Mouse (Mus musculus): ENCODE measurements around the gene Kctd12. TPM values are rescaled to one million over a fixed set of nuclear protein-coding genes. Genes with fewer than 3 reads are reported as not detected.

The Kctd12 gene
- polyA plus RNA-seq, 1 experiment from 2014 or later = 22.5 TPM

DNA sequence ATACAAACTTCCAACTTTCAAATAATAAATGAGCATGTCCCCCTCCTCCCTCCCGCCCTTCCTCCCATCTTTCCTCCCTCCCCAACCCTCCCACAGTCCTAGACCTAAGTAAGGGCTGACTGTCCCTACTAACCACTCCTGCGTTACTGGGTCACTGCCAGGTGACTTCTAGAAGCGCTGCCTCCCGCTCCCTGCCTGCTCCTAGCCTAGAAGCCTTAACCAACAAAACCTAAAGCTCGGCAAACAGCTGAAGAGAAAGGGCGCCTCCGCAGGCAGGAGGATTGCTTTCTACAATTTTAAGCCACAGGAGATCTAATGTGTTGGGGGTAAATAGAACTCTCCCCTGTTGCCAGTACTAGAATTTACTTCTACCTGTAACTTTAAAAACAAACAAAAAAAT, 2.0 kb downstream of the Kctd12 start:
- no peaks in the 10 kb centered on the region for H3K9me3 ChIP-seq (ENCODE audit: control insufficient read depth, low read length)
- DNase-seq (ENCODE audit: low spot score) (no peak), ATAC-seq (replicated peaks; ENCODE audit: low FRiP score, low TSS enrichment, low read depth) (no peak)
- peak overlapping the region; percentile 68 for H3K4me3 ChIP-seq (ENCODE audit: low read depth, low read length)
- WGBS = 17% methylated on average over 7 of the region's 7 CpGs
- H3K27ac ChIP-seq (ENCODE audit: low read depth) = no peak overlapping the region
- peak overlapping the region; percentile 92 for H3K4me2 ChIP-seq (ENCODE audit: low read length)
- peaks cover 7% of the 10 kb centered on the region; the same call in 1 of the 2 replicates for H3K27me3 ChIP-seq (replicated peaks; ENCODE audit: control insufficient read depth, insufficient read depth, low read length)
- H3K9ac ChIP-seq (ENCODE audit: low read length) = peak overlapping the region; percentile 63
- no peaks in the 10 kb centered on the region for H3K36me3 ChIP-seq (ENCODE audit: control insufficient read depth, insufficient read depth, low read length)
- H3K4me1 ChIP-seq (replicated peaks; ENCODE audit: control insufficient read depth, insufficient read depth, low read length) = peaks cover 10% of the 10 kb centered on the region; the same call in 1 of the 2 replicates

DNA sequence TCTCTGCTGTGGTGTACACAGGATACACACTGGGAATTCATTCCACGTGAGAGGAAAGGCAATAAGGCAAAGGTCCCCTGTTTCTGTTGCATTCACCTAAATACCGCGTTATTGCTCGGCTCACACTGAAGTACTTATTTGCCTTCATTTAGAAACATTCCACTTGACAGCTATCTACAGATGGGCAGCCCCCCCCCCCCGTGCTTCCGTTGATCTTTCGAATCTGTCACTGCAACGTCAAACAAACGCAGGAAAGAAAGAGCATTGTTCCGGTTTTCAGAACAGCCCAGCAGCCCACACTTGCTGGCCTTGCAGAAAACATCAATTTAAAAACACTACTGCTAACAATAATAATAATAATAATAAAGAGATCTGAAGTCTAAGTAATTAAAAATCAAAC, 2.6 kb downstream of the Kctd12 start:
- ATAC-seq (replicated peaks; ENCODE audit: low FRiP score, low TSS enrichment, low read depth) = no peak
- H3K9ac ChIP-seq (ENCODE audit: low read length) = no peak overlapping the region
- H3K4me1 ChIP-seq (replicated peaks; ENCODE audit: control insufficient read depth, insufficient read depth, low read length) = peaks cover 10% of the 10 kb centered on the region; the same call in 1 of the 2 replicates
- no peaks in the 10 kb centered on the region for H3K9me3 ChIP-seq (ENCODE audit: control insufficient read depth, low read length)
- H3K4me2 ChIP-seq (ENCODE audit: low read length) = peak overlapping the region; percentile 92
- H3K27ac ChIP-seq (ENCODE audit: low read depth) = no peak overlapping the region
- no peaks in the 10 kb centered on the region for H3K36me3 ChIP-seq (ENCODE audit: control insufficient read depth, insufficient read depth, low read length)
- H3K27me3 ChIP-seq (replicated peaks; ENCODE audit: control insufficient read depth, insufficient read depth, low read length) = peaks cover 7% of the 10 kb centered on the region; the same call in 1 of the 2 replicates
- DNase-seq (ENCODE audit: low spot score) = no peak
- peak overlapping the region; percentile 68 for H3K4me3 ChIP-seq (ENCODE audit: low read depth, low read length)
- 28% methylated on average over 10 of the region's 10 CpGs for WGBS

DNA sequence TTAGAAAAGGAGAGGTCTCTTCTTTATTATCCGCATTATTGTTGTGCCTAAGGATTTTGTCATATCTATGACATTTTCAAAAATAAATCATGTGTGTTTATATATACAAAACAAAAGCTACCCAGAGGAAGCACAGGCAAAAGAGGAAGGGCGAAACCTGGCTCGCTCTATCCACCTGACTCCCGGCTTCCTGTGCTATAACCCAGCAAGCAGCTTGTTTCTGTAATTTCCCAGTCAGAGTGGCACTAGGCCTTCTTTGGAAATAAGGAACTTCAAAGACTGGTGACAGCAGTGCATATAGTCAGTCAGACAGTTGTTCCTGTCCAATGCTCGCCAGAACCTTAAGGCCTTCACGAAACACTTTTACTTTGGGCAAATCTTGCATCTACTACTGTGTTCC, 6.6 kb downstream of the Kctd12 start:
- no peaks in the 10 kb centered on the region for H3K36me3 ChIP-seq (ENCODE audit: control insufficient read depth, insufficient read depth, low read length)
- no peak overlapping the region for H3K27ac ChIP-seq (ENCODE audit: low read depth)
- 88% methylated on average over 6 of the region's 6 CpGs for WGBS
- DNase-seq (ENCODE audit: low spot score) = no peak
- H3K27me3 ChIP-seq (replicated peaks; ENCODE audit: control insufficient read depth, insufficient read depth, low read length) = peaks cover 4% of the 10 kb centered on the region; the same call in 1 of the 2 replicates
- ATAC-seq (replicated peaks; ENCODE audit: low FRiP score, low TSS enrichment, low read depth) = no peak
- H3K4me2 ChIP-seq (ENCODE audit: low read length) = no peak overlapping the region
- H3K9ac ChIP-seq (ENCODE audit: low read length) = no peak overlapping the region
- H3K4me3 ChIP-seq (ENCODE audit: low read depth, low read length) = no peak overlapping the region
- H3K9me3 ChIP-seq (ENCODE audit: control insufficient read depth, low read length) = no peaks in the 10 kb centered on the region
- H3K4me1 ChIP-seq (replicated peaks; ENCODE audit: control insufficient read depth, insufficient read depth, low read length) = 0 out of 2 replicates have a peak, but pooled peaks cover 1% of the 10 kb centered on the region

GRCm38 (mm10) chr14:102968824-102969223, 13.6 kb downstream of the Kctd12 start:
- Histone ChIP-seq H3K9ac (ENCODE audit: low read length) (no peak overlapping the region), H3K9me3 (ENCODE audit: control insufficient read depth, low read length) (no peaks in the 10 kb centered on the region), H3K27ac (ENCODE audit: low read depth) (no peak overlapping the region), H3K4me2 (ENCODE audit: low read length) (no peak overlapping the region), H3K4me3 (ENCODE audit: low read depth, low read length) (no peak overlapping the region), H3K36me3 (ENCODE audit: control insufficient read depth, insufficient read depth, low read length) (no peaks in the 10 kb centered on the region), H3K27me3 (replicated peaks; ENCODE audit: control insufficient read depth, insufficient read depth, low read length) (no peaks in the 10 kb centered on the region), H3K4me1 (replicated peaks; ENCODE audit: control insufficient read depth, insufficient read depth, low read length) (no peaks in the 10 kb centered on the region)
- ATAC-seq (replicated peaks; ENCODE audit: low FRiP score, low TSS enrichment, low read depth) (no peak), DNase-seq (ENCODE audit: low spot score) (no peak)
- WGBS = 83% methylated on average over 5 of the region's 5 CpGs

GRCm38 (mm10) chr14:102966241-102966640, 16.2 kb downstream of the Kctd12 start:
- no peaks in the 10 kb centered on the region for H3K4me1 ChIP-seq (replicated peaks; ENCODE audit: control insufficient read depth, insufficient read depth, low read length)
- no peaks in the 10 kb centered on the region for H3K27me3 ChIP-seq (replicated peaks; ENCODE audit: control insufficient read depth, insufficient read depth, low read length)
- H3K27ac ChIP-seq (ENCODE audit: low read depth) = no peak overlapping the region
- no peak overlapping the region for H3K4me3 ChIP-seq (ENCODE audit: low read depth, low read length)
- H3K9me3 ChIP-seq (ENCODE audit: control insufficient read depth, low read length) = no peaks in the 10 kb centered on the region
- H3K4me2 ChIP-seq (ENCODE audit: low read length) = no peak overlapping the region
- ATAC-seq (replicated peaks; ENCODE audit: low FRiP score, low TSS enrichment, low read depth) (no peak), DNase-seq (ENCODE audit: low spot score) (no peak)
- H3K36me3 ChIP-seq (ENCODE audit: control insufficient read depth, insufficient read depth, low read length) = no peaks in the 10 kb centered on the region
- WGBS = 62% methylated on average over 7 of the region's 7 CpGs
- H3K9ac ChIP-seq (ENCODE audit: low read length) = no peak overlapping the region

DNA sequence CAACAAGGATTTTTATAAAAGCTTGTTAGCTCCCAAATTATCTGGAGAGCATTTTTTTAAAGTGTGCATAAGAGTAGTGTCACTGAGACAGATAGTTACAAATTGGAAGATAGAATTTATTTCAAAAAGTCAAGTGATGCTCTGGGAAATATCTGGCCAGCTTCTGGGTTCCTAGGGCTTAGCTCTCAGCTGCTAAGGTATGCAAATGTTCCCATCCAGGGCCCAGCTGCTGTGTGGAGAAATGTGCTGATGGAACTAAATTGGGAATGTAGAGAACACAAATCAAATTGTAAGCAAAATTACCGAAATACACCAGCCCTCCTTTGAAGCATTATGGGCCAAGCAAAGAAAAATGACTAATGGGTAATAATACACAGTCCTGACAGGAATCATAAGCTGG, 16.6 kb downstream of the Kctd12 start:
- no peak overlapping the region for H3K27ac ChIP-seq (ENCODE audit: low read depth)
- no peaks in the 10 kb centered on the region for H3K9me3 ChIP-seq (ENCODE audit: control insufficient read depth, low read length)
- H3K4me1 ChIP-seq (replicated peaks; ENCODE audit: control insufficient read depth, insufficient read depth, low read length) = no peaks in the 10 kb centered on the region
- H3K9ac ChIP-seq (ENCODE audit: low read length) = no peak overlapping the region
- H3K36me3 ChIP-seq (ENCODE audit: control insufficient read depth, insufficient read depth, low read length) = no peaks in the 10 kb centered on the region
- no peaks in the 10 kb centered on the region for H3K27me3 ChIP-seq (replicated peaks; ENCODE audit: control insufficient read depth, insufficient read depth, low read length)
- ATAC-seq (replicated peaks; ENCODE audit: low FRiP score, low TSS enrichment, low read depth) (no peak), DNase-seq (ENCODE audit: low spot score) (no peak)
- 49% methylated on average over 1 of the region's 1 CpGs for WGBS
- H3K4me2 ChIP-seq (ENCODE audit: low read length) = no peak overlapping the region
- no peak overlapping the region for H3K4me3 ChIP-seq (ENCODE audit: low read depth, low read length)

GRCm38 (mm10) chr14:102962019-102962418, 20.4 kb downstream of the Kctd12 start:
- no peak overlapping the region for H3K4me2 ChIP-seq (ENCODE audit: low read length)
- DNase-seq (ENCODE audit: low spot score) (no peak), ATAC-seq (replicated peaks; ENCODE audit: low FRiP score, low TSS enrichment, low read depth) (no peak)
- 87% methylated on average over 2 of the region's 2 CpGs for WGBS
- H3K4me3 ChIP-seq (ENCODE audit: low read depth, low read length) = no peak overlapping the region
- no peak overlapping the region for H3K27ac ChIP-seq (ENCODE audit: low read depth)
- no peaks in the 10 kb centered on the region for H3K4me1 ChIP-seq (replicated peaks; ENCODE audit: control insufficient read depth, insufficient read depth, low read length)
- H3K9me3 ChIP-seq (ENCODE audit: control insufficient read depth, low read length) = no peaks in the 10 kb centered on the region
- H3K27me3 ChIP-seq (replicated peaks; ENCODE audit: control insufficient read depth, insufficient read depth, low read length) = no peaks in the 10 kb centered on the region
- H3K9ac ChIP-seq (ENCODE audit: low read length) = no peak overlapping the region
- no peaks in the 10 kb centered on the region for H3K36me3 ChIP-seq (ENCODE audit: control insufficient read depth, insufficient read depth, low read length)

GRCm38 (mm10) chr14:102953511-102953910, 28.9 kb downstream of the Kctd12 start:
- Histone ChIP-seq H3K4me1 (replicated peaks; ENCODE audit: control insufficient read depth, insufficient read depth, low read length) (no peaks in the 10 kb centered on the region), H3K4me2 (ENCODE audit: low read length) (no peak overlapping the region), H3K27me3 (replicated peaks; ENCODE audit: control insufficient read depth, insufficient read depth, low read length) (no peaks in the 10 kb centered on the region), H3K9ac (ENCODE audit: low read length) (no peak overlapping the region), H3K4me3 (ENCODE audit: low read depth, low read length) (no peak overlapping the region), H3K9me3 (ENCODE audit: control insufficient read depth, low read length) (no peaks in the 10 kb centered on the region), H3K36me3 (ENCODE audit: control insufficient read depth, insufficient read depth, low read length) (no peaks in the 10 kb centered on the region), H3K27ac (ENCODE audit: low read depth) (no peak overlapping the region)
- DNase-seq (ENCODE audit: low spot score) (no peak), ATAC-seq (replicated peaks; ENCODE audit: low FRiP score, low TSS enrichment, low read depth) (no peak)
- WGBS = 29% methylated on average over 8 of the region's 8 CpGs

DNA sequence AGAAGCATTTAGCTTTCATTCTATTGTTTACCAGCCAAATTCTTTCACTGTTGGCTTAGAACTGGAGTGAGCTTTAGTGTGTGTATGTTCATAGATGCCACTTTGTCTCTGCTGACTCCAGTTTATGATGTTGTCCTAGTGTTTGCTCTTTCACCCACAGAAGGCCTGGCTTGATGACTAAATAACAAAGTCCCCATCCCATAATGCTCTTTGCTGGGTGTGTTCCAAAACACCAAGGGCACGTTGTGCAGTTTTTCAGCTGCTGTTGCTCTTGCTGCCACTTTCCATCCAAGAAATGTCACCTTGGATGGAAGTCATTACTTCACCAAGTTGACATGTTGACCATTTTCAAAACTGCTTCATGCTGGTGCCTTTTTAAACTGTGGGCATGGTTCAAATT, 30.5 kb downstream of the Kctd12 start:
- no peak for ATAC-seq (replicated peaks; ENCODE audit: low FRiP score, low TSS enrichment, low read depth)

More for the DNA sequence above, 30.5 kb downstream of the Kctd12 start:
- H3K4me2 ChIP-seq (ENCODE audit: low read length) = no peak overlapping the region
- 58% methylated on average over 1 of the region's 1 CpGs for whole genome bisulfite sequencing
- no peak for DNase-seq (ENCODE audit: low spot score)
- H3K27me3 ChIP-seq (replicated peaks; ENCODE audit: control insufficient read depth, insufficient read depth, low read length) = no peaks in the 10 kb centered on the region
- no peak overlapping the region for H3K9ac ChIP-seq (ENCODE audit: low read length)
- no peak overlapping the region for H3K4me3 ChIP-seq (ENCODE audit: low read depth, low read length)
- H3K9me3 ChIP-seq (ENCODE audit: control insufficient read depth, low read length) = no peaks in the 10 kb centered on the region
- H3K27ac ChIP-seq (ENCODE audit: low read depth) = no peak overlapping the region
- no peaks in the 10 kb centered on the region for H3K36me3 ChIP-seq (ENCODE audit: control insufficient read depth, insufficient read depth, low read length)
- no peaks in the 10 kb centered on the region for H3K4me1 ChIP-seq (replicated peaks; ENCODE audit: control insufficient read depth, insufficient read depth, low read length)
